Mouse (Mus musculus) hindbrain, embryonic 16.5 days (tissue): ENCODE results near the gene Zfp940. TPM values are rescaled to one million over a fixed set of nuclear protein-coding genes. Genes with fewer than 3 reads are reported as not detected.

Experiments used
- polyA plus RNA-seq: library from polyadenylated mRNA; unstranded; fragments of >200 nt; fragmentation: Nextera tagmentation; extraction: Ambion mirVana; gene quantifications from 2 replicates; pipeline ENCODE4 v1.2.1, GENCODE M21; 2015

The Zfp940 gene
- polyA plus RNA-seq, 1 experiment from 2014 or later = 15.1 TPM

Other genes starting within 250 kb of the Zfp940 start
- 0.56 and 0.67 TPM in 2 replicates for gene Catsperg2, start 126.6 kb downstream of the Zfp940 start, polyA plus RNA-seq
- gene Zfp84, start 85.1 kb downstream of the Zfp940 start, polyA plus RNA-seq = 12.3 and 15.1 TPM in 2 replicates
- 11.6 and 11.8 TPM in 2 replicates for gene Zfp30, start 69.7 kb downstream of the Zfp940 start, polyA plus RNA-seq
- gene Zfp790, start 37.6 kb downstream of the Zfp940 start, polyA plus RNA-seq = 23.0 and 25.9 TPM in 2 replicates
- gene Zfp420, start 6.3 kb upstream of the Zfp940 start, polyA plus RNA-seq = 20.1 and 20.9 TPM in 2 replicates
- 12.9 and 14.2 TPM in 2 replicates for gene Zfp27, start 52.9 kb upstream of the Zfp940 start, polyA plus RNA-seq
- gene Zfp383, start 54.6 kb upstream of the Zfp940 start, polyA plus RNA-seq = 5.1 and 5.4 TPM in 2 replicates
- 20.7 and 23.3 TPM in 2 replicates for gene Zfp74, start 100.4 kb upstream of the Zfp940 start, polyA plus RNA-seq
- gene Zfp568, start 130.3 kb upstream of the Zfp940 start, polyA plus RNA-seq = 3.5 and 4.0 TPM in 2 replicates
- 10.7 and 11.9 TPM in 2 replicates for gene Zfp14, start 197.7 kb upstream of the Zfp940 start, polyA plus RNA-seq
- gene Zfp82, start 219.2 kb upstream of the Zfp940 start, polyA plus RNA-seq = 11.6 and 13.8 TPM in 2 replicates
- gene Gm26920, start 236.7 kb upstream of the Zfp940 start, polyA plus RNA-seq = 0.80 and 1.5 TPM in 2 replicates
- gene Zfp566, start 236.9 kb upstream of the Zfp940 start, polyA plus RNA-seq = 14.4 and 14.9 TPM in 2 replicates
- 69.0 and 75.5 TPM in 2 replicates for gene Zfp260, start 241.1 kb upstream of the Zfp940 start, polyA plus RNA-seq